Mouse (Mus musculus): ENCODE results near the gene Tmem253. TPM values are rescaled to one million over a fixed set of nuclear protein-coding genes. Genes with fewer than 3 reads are reported as not detected.

The Tmem253 gene
- total RNA-seq (2021) = 1 to 10 TPM; 1.1 to 2.8 TPM
- long read RNA-seq, experiment 1, partial matches to known transcripts = 0 of 1 reads
- long read RNA-seq, experiment 1, other reads (novel, unspliced or antisense) = 1 of 1 reads
- long read RNA-seq, experiment 2, partial matches to known transcripts = 0 of 1 reads
- long read RNA-seq, experiment 2, other reads (novel, unspliced or antisense) = 1 of 1 reads

- no peak for DNase-seq (ENCODE audit: low spot score in 2 of 2)
These were observed at the start of gene Tmem253 for GRCm38 (mm10) chr14:52015445-52016100. Gene Tmem253, plus strand, starts transcription at chr14:52015658.

- DNase-seq (ENCODE audit: low spot score in 2 of 2) = no peak
These were observed 48.1 kb upstream of the Tmem253 start for GRCm38 (mm10) chr14:51967400-51967799.

- no peak for DNase-seq (ENCODE audit: low spot score in 2 of 2)
These were observed 36.2 kb upstream of the Tmem253 start for GRCm38 (mm10) chr14:51979252-51979651.

- no peak for DNase-seq (ENCODE audit: low spot score in 2 of 2)
These were observed 32.2 kb upstream of the Tmem253 start for GRCm38 (mm10) chr14:51983251-51983650.

GRCm38 (mm10) chr14:51983855-51984246, 31.6 kb upstream of the Tmem253 start:
- DNase-seq (ENCODE audit: low spot score in 2 of 2) = no peak

- DNase-seq (ENCODE audit: low spot score in 2 of 2) = peak; percentile 86 to 89
These were observed 30.9 kb upstream of the Tmem253 start, which contains the start of gene Arhgef40 for GRCm38 (mm10) chr14:51984247-51985231. Gene Arhgef40, plus strand, starts transcription at chr14:51984719.

- peak; percentile 80 to 90 for DNase-seq (ENCODE audit: low spot score in 2 of 2)
These were observed 29.9 kb upstream of the Tmem253 start for GRCm38 (mm10) chr14:51985301-51986152.

- DNase-seq (ENCODE audit: low spot score in 2 of 2) = no peak
These were observed 29.3 kb upstream of the Tmem253 start for GRCm38 (mm10) chr14:51986153-51986505.

GRCm38 (mm10) chr14:51987177-51987576, 28.3 kb upstream of the Tmem253 start:
- DNase-seq (ENCODE audit: low spot score in 2 of 2) = no peak

GRCm38 (mm10) chr14:51988731-51989130, 26.7 kb upstream of the Tmem253 start:
- DNase-seq (ENCODE audit: low spot score in 2 of 2) = no peak

- DNase-seq (ENCODE audit: low spot score in 2 of 2) = no peak
These were observed 25.9 kb upstream of the Tmem253 start for GRCm38 (mm10) chr14:51989461-51989970.

- DNase-seq (ENCODE audit: low spot score in 2 of 2) = no peak
These were observed 21.0 kb upstream of the Tmem253 start for GRCm38 (mm10) chr14:51994453-51994852.

GRCm38 (mm10) chr14:51995219-51995871, 20.1 kb upstream of the Tmem253 start:
- no peak for DNase-seq (ENCODE audit: low spot score in 2 of 2)

GRCm38 (mm10) chr14:51996231-51996841, 19.1 kb upstream of the Tmem253 start:
- DNase-seq (ENCODE audit: low spot score in 2 of 2) = no peak

GRCm38 (mm10) chr14:51996866-51997265, 18.6 kb upstream of the Tmem253 start:
- DNase-seq (ENCODE audit: low spot score in 2 of 2) = no peak

GRCm38 (mm10) chr14:51997483-51997882, 18.0 kb upstream of the Tmem253 start:
- DNase-seq (ENCODE audit: low spot score in 2 of 2) = no peak

- DNase-seq (ENCODE audit: low spot score in 2 of 2) = no peak
These were observed 11.4 kb upstream of the Tmem253 start for GRCm38 (mm10) chr14:52003981-52004495.

- DNase-seq (ENCODE audit: low spot score in 2 of 2) = no peak
These were observed 10.3 kb upstream of the Tmem253 start for GRCm38 (mm10) chr14:52005141-52005540.

- DNase-seq (ENCODE audit: low spot score in 2 of 2) = no peak
These were observed 9.8 kb upstream of the Tmem253 start for GRCm38 (mm10) chr14:52005616-52006015.
